Mouse (Mus musculus): ENCODE data around the gene Olfr1282.
"Not testable (repeated sequence)": the region's sequence is repeated elsewhere in the genome, so short reads cannot be mapped to it uniquely, and the experiment has no call there.

Olfr1282 gene

GRCm38 (mm10) chr2:111335976-111336375 lies at the start of gene Olfr1282:
TSS of gene Olfr1282 (minus strand) at chr2:111336076.
- no peak for DNase-seq

GRCm38 (mm10) chr2:111375222-111375621 lies 39.3 kb upstream of the Olfr1282 start, which contains the start of gene Olfr1284:
TSS of gene Olfr1284 (plus strand) at chr2:111375522.
- no peak for DNase-seq

- no peak for DNase-seq
These were observed 30.6 kb upstream of the Olfr1282 start, which contains the start of gene Olfr1283 for GRCm38 (mm10) chr2:111366490-111366889. TSS of gene Olfr1283 (plus strand) at chr2:111366790.

GRCm38 (mm10) chr2:111333721-111334120 lies 2.2 kb downstream of the Olfr1282 start:
- not testable (repeated sequence) for DNase-seq

GRCm38 (mm10) chr2:111326220-111326619 lies 9.7 kb downstream of the Olfr1282 start, which contains the start of gene Olfr1281:
TSS of gene Olfr1281 (plus strand) at chr2:111326520.
- no peak for DNase-seq

GRCm38 (mm10) chr2:111313717-111314116 lies 22.2 kb downstream of the Olfr1282 start, which contains the start of gene Olfr1280:
TSS of gene Olfr1280 (plus strand) at chr2:111314017.
- no peak for DNase-seq

- no peak for DNase-seq
These were observed 35.5 kb downstream of the Olfr1282 start, which contains the start of gene Olfr1279 for GRCm38 (mm10) chr2:111300374-111300773. TSS of gene Olfr1279 (plus strand) at chr2:111300635.

- no peak for DNase-seq
These were observed 37.3 kb downstream of the Olfr1282 start for GRCm38 (mm10) chr2:111298541-111298940.

GRCm38 (mm10) chr2:111289836-111290235 lies 46.0 kb downstream of the Olfr1282 start, which contains the start of gene Olfr1278:
TSS of gene Olfr1278 (plus strand) at chr2:111290136.
- no peak for DNase-seq
